Mouse (Mus musculus) heart, embryonic 16.5 days (tissue): ENCODE data around the gene Il6. TPM values are rescaled to one million over a fixed set of nuclear protein-coding genes. Genes with fewer than 3 reads are reported as not detected.
A peak's percentile ranks its signal among the peaks of the same experiment; 100 is the strongest.

Experiments
- ATAC-seq: fragments of 200-750 bp; cut with Nextera tagmentation; replicated peaks from 2 replicates; pipeline ENCODE4 v1.8.0; 2017; ENCODE audit warnings: moderate number of reproducible peaks; ENCODE audit not compliant: insufficient read depth, low FRiP score; ENCODE audit errors: extremely low read depth
- H3K27ac ChIP-seq: fragments of 300-500 bp; sonication (generic); 2 replicates; pipeline ENCODE4 v1.5.1; 2014; ENCODE audit warnings: mild to moderate bottlenecking, low read length, control low read depth, moderate library complexity
- H3K27me3 ChIP-seq: fragments of 300-500 bp; sonication (generic); 2 replicates; pipeline ENCODE4 v1.6.1; 2014; ENCODE audit warnings: low read length, mixed read lengths; ENCODE audit not compliant: control insufficient read depth, insufficient read depth
- H3K36me3 ChIP-seq: fragments of 300-500 bp; sonication (generic); 2 replicates; pipeline ENCODE4 v1.6.1; 2014; ENCODE audit not compliant: control insufficient read depth, insufficient read depth
- H3K4me1 ChIP-seq: fragments of 300-500 bp; sonication (generic); 2 replicates; pipeline ENCODE4 v1.6.1; 2014; ENCODE audit warnings: low read length, mixed read lengths; ENCODE audit not compliant: control insufficient read depth, insufficient read depth
- H3K4me2 ChIP-seq: fragments of 300-500 bp; sonication (generic); 2 replicates; pipeline ENCODE4 v1.6.1; 2014; ENCODE audit warnings: low read depth, mild to moderate bottlenecking, control low read depth, low read length
- H3K4me3 ChIP-seq: fragments of 300-500 bp; sonication (generic); 2 replicates; pipeline ENCODE4 v1.5.1; 2014; ENCODE audit warnings: mild to moderate bottlenecking, control low read depth, low read length
- H3K9ac ChIP-seq: fragments of 300-500 bp; sonication (generic); 2 replicates; pipeline ENCODE4 v1.6.1; 2014; ENCODE audit warnings: low read length, control low read depth
- H3K9me3 ChIP-seq: fragments of 300-500 bp; sonication (generic); replicated peaks from 2 replicates; pipeline ENCODE4 v1.6.1; 2016; ENCODE audit warnings: low read length; ENCODE audit not compliant: control insufficient read depth
- WGBS: fragments of 180-500 bp; shearing (Covaris S2); extraction: QIAGEN DNeasy Blood & Tissue Kit; methylation state at CpG from one replicate; pipeline ENCODE4 v1.1.7; 2014; 5-methylcytosine and 5-hydroxymethylcytosine counted together
- polyA plus RNA-seq: library from polyadenylated mRNA; unstranded; fragments of >200 nt; fragmentation: Nextera tagmentation; extraction: Ambion mirVana; gene quantifications from 2 replicates; pipeline ENCODE4 v1.2.1, GENCODE M21; 2015

The Il6 gene
- 0.09 TPM in 1 of 2 replicates, not detected in the other for polyA plus RNA-seq

- Histone ChIP-seq H3K4me3 (peak within 1 kb of the TSS; percentile 10), H3K36me3 (no peaks in the 10 kb centered on the region), H3K9ac (no peak within 1 kb of the TSS), H3K27me3 (no peaks in the 10 kb centered on the region), H3K4me1 (peaks cover 11% of the 10 kb centered on the region), H3K4me2 (peak within 1 kb of the TSS; percentile 45), H3K9me3 (no peaks in the 10 kb centered on the region), H3K27ac (no peak within 1 kb of the TSS)
- peak; percentile 70 for ATAC-seq
- 43% methylated on average over 16 of the region's 16 CpGs for WGBS
Observed at GRCm38 (mm10) chr5:30012726-30013503, at the start of gene Il6. Il6 (plus strand) TSS chr5:30013114.

- WGBS: 60% methylated on average over 1 of the region's 1 CpGs
- H3K27ac ChIP-seq: no peak overlapping the region
- no peaks in the 10 kb centered on the region for H3K4me1 ChIP-seq
- H3K4me2 ChIP-seq: no peak overlapping the region
- ATAC-seq: no peak
- H3K9ac ChIP-seq: no peak overlapping the region
- no peaks in the 10 kb centered on the region for H3K36me3 ChIP-seq
- H3K4me3 ChIP-seq: no peak overlapping the region
- H3K9me3 ChIP-seq: no peaks in the 10 kb centered on the region
- no peaks in the 10 kb centered on the region for H3K27me3 ChIP-seq
Observed at GRCm38 (mm10) chr5:29963488-29963887, 49.4 kb upstream of the Il6 start.

GRCm38 (mm10) chr5:29970212-29970611 lies 42.7 kb upstream of the Il6 start:
- H3K4me2 ChIP-seq: no peak overlapping the region
- ATAC-seq: no peak
- no peaks in the 10 kb centered on the region for H3K9me3 ChIP-seq
- WGBS: 56% methylated on average over 1 of the region's 1 CpGs
- H3K27ac ChIP-seq: no peak overlapping the region
- H3K36me3 ChIP-seq: no peaks in the 10 kb centered on the region
- no peaks in the 10 kb centered on the region for H3K27me3 ChIP-seq
- no peak overlapping the region for H3K4me3 ChIP-seq
- no peak overlapping the region for H3K9ac ChIP-seq
- H3K4me1 ChIP-seq: no peaks in the 10 kb centered on the region

- no peak for ATAC-seq
- no peak overlapping the region for H3K4me3 ChIP-seq
- no peak overlapping the region for H3K4me2 ChIP-seq
- H3K36me3 ChIP-seq: no peaks in the 10 kb centered on the region
- no peaks in the 10 kb centered on the region for H3K27me3 ChIP-seq
- H3K27ac ChIP-seq: no peak overlapping the region
- H3K4me1 ChIP-seq: no peaks in the 10 kb centered on the region
- H3K9ac ChIP-seq: no peak overlapping the region
- H3K9me3 ChIP-seq: no peaks in the 10 kb centered on the region
- WGBS: 81% methylated on average over 5 of the region's 5 CpGs
Observed at GRCm38 (mm10) chr5:29972796-29973195, 40.1 kb upstream of the Il6 start.

GRCm38 (mm10) chr5:29973533-29973932 lies 39.4 kb upstream of the Il6 start:
- no peak for ATAC-seq
- Histone ChIP-seq H3K27me3 (no peaks in the 10 kb centered on the region), H3K4me1 (no peaks in the 10 kb centered on the region), H3K4me2 (no peak overlapping the region), H3K36me3 (no peaks in the 10 kb centered on the region), H3K9ac (no peak overlapping the region), H3K27ac (no peak overlapping the region), H3K9me3 (no peaks in the 10 kb centered on the region), H3K4me3 (no peak overlapping the region)
- 46% methylated on average over 1 of the region's 1 CpGs for WGBS

- Histone ChIP-seq H3K4me3 (no peak overlapping the region), H3K27ac (no peak overlapping the region), H3K4me2 (no peak overlapping the region), H3K9me3 (no peaks in the 10 kb centered on the region), H3K4me1 (no peaks in the 10 kb centered on the region), H3K27me3 (no peaks in the 10 kb centered on the region), H3K9ac (no peak overlapping the region), H3K36me3 (no peaks in the 10 kb centered on the region)
- no peak for ATAC-seq
Observed at GRCm38 (mm10) chr5:29974115-29974514, 38.8 kb upstream of the Il6 start.

GRCm38 (mm10) chr5:29993583-29993982 lies 19.3 kb upstream of the Il6 start:
- WGBS: 95% methylated on average over 1 of the region's 1 CpGs
- Histone ChIP-seq H3K9me3 (no peaks in the 10 kb centered on the region), H3K4me3 (no peak overlapping the region), H3K4me2 (no peak overlapping the region), H3K27me3 (no peaks in the 10 kb centered on the region), H3K9ac (no peak overlapping the region), H3K36me3 (no peaks in the 10 kb centered on the region), H3K4me1 (0 out of 2 replicates have a peak, but pooled peaks cover 2% of the 10 kb centered on the region), H3K27ac (no peak overlapping the region)
- no peak for ATAC-seq

GRCm38 (mm10) chr5:29994344-29994743 lies 18.6 kb upstream of the Il6 start:
- no peak overlapping the region for H3K9ac ChIP-seq

GRCm38 (mm10) chr5:29997351-29997750 lies 15.6 kb upstream of the Il6 start:
- no peak overlapping the region for H3K4me3 ChIP-seq
- no peaks in the 10 kb centered on the region for H3K27me3 ChIP-seq
- no peak overlapping the region for H3K9ac ChIP-seq
- H3K9me3 ChIP-seq: no peaks in the 10 kb centered on the region
- H3K27ac ChIP-seq: no peak overlapping the region
- WGBS: 74% methylated on average over 1 of the region's 1 CpGs
- H3K4me2 ChIP-seq: no peak overlapping the region
- no peak for ATAC-seq
- no peaks in the 10 kb centered on the region for H3K36me3 ChIP-seq
- H3K4me1 ChIP-seq: 0 out of 2 replicates have a peak, but pooled peaks cover 6% of the 10 kb centered on the region

More at GRCm38 (mm10) chr5:29994344-29994743, 18.6 kb upstream of the Il6 start:
- H3K27me3 ChIP-seq: no peaks in the 10 kb centered on the region
- H3K9me3 ChIP-seq: no peaks in the 10 kb centered on the region
- H3K4me1 ChIP-seq: 0 out of 2 replicates have a peak, but pooled peaks cover 2% of the 10 kb centered on the region
- no peak for ATAC-seq
- H3K4me2 ChIP-seq: no peak overlapping the region
- no peaks in the 10 kb centered on the region for H3K36me3 ChIP-seq
- 58% methylated on average over 1 of the region's 1 CpGs for WGBS
- H3K27ac ChIP-seq: no peak overlapping the region
- no peak overlapping the region for H3K4me3 ChIP-seq
